Mouse (Mus musculus): Measurements from ENCODE around the gene Ncoa7. TPM values are rescaled to one million over a fixed set of nuclear protein-coding genes. Genes with fewer than 3 reads are reported as not detected.

Ncoa7 gene
- total and polyA plus RNA-seq, 3 experiments, result 16.3 to 50.1 (median 16.6) TPM

DNA sequence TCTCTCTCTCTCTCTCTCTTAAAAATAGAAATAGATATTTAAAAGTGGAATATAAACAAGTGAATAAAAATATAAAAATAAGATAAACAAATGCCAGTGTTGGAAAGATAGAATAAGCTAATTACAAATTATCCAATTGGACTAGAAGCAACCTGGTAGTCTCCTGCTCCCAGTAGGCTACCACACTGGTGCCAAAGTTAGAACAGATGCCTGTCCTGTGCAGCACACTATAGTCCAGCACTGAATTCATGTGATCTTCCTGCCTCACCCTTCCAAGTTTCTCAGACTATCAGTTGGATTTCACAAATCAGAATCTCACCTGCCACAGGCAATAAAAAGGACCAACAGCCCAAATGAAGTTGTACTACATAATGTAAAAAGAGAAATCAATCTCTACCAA lies 59.9 kb downstream of the Ncoa7 start:
- Histone ChIP-seq H3K4me3 (ENCODE audit: low read depth, low read length) (no peak overlapping the region), H3K4me1 (ENCODE audit: insufficient read depth, low read depth, low read length) (peaks cover 14% of the 10 kb centered on the region), H3K36me3 (replicated peaks) (peaks cover 16% of the 10 kb centered on the region), H3K27me3 (ENCODE audit: insufficient read depth, low read length) (no peaks in the 10 kb centered on the region), H3K9me3 (replicated peaks) (no peaks in the 10 kb centered on the region)
- ATAC-seq (ENCODE audit: extremely low read depth, insufficient number of reproducible peaks, low FRiP score, poor library complexity, severe bottlenecking) (no peak), DNase-seq (ENCODE audit: low spot score) (no peak)
- TF ChIP-seq CTCF (IDR thresholded peaks at IDR 0.05; ENCODE audit: low read depth, low read length) (no peak), GATA2 (IDR thresholded peaks at IDR 0.05; ENCODE audit: borderline replicate concordance, low read depth, low read length) (no peak), GATA1 (IDR thresholded peaks at IDR 0.05; ENCODE audit: borderline replicate concordance, low read length) (no peak), TAL1 (conservative IDR thresholded peaks at IDR 0.05; ENCODE audit: low read depth, low read length) (no peak), POLR2AphosphoS5 (IDR thresholded peaks at IDR 0.05; ENCODE audit: insufficient replicate concordance, low read depth, low read length) (no peak)

DNA sequence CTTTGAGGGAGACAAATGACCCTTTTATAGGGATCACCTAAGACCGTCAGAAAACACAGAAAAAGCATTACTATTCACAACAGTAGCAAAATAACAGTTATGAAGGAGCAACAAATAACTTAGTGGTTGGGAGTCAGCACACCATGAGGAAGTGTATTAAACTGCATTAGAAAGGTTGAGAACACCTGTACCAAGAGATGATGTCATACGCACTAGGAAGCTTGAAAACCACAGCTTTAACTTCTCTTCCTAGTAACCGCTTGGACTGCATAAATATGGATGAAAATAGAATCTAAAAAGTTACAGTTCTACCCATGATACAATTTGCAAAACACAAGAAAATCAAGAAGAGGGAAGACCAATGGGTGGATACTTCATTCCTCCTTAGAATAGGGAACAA lies 64.7 kb downstream of the Ncoa7 start:
- Histone ChIP-seq H3K4me1 (ENCODE audit: insufficient read depth, low read depth, low read length) (peaks cover 9% of the 10 kb centered on the region), H3K36me3 (replicated peaks) (peaks cover 12% of the 10 kb centered on the region), H3K4me3 (ENCODE audit: low read depth, low read length) (no peak overlapping the region), H3K9me3 (replicated peaks) (no peaks in the 10 kb centered on the region), H3K27me3 (ENCODE audit: insufficient read depth, low read length) (no peaks in the 10 kb centered on the region)
- DNase-seq (ENCODE audit: low spot score) (no peak), ATAC-seq (ENCODE audit: extremely low read depth, insufficient number of reproducible peaks, low FRiP score, poor library complexity, severe bottlenecking) (no peak)
- no peak for TF ChIP-seq POLR2AphosphoS5 (IDR thresholded peaks at IDR 0.05; ENCODE audit: insufficient replicate concordance, low read depth, low read length)
- TF ChIP-seq GATA1 (IDR thresholded peaks at IDR 0.05; ENCODE audit: borderline replicate concordance, low read length), result no peak
- no peak for TF ChIP-seq CTCF (IDR thresholded peaks at IDR 0.05; ENCODE audit: low read depth, low read length)
- no peak for TF ChIP-seq GATA2 (IDR thresholded peaks at IDR 0.05; ENCODE audit: borderline replicate concordance, low read depth, low read length)
- TF ChIP-seq TAL1 (conservative IDR thresholded peaks at IDR 0.05; ENCODE audit: low read depth, low read length), result no peak

DNA sequence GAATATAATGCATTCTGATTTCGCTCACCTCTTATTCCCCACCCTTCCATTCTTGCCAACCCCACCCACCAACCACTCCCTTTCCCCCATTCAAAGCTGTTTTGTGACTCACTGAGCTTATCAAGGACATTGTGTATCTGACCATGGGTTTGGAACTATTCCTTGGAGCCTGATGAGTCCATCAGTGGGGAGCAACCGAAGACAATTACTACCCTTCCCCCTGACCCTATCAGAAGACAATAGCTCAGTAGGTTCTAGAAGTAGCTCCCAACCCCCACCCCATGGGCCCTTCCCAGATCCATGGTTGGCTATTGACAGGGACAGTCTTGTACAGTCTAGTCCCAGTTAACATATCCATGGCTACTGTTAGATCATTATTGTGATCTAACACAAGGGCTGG lies 65.8 kb downstream of the Ncoa7 start:
- H3K36me3 ChIP-seq (replicated peaks), result peaks cover 12% of the 10 kb centered on the region
- peaks cover 7% of the 10 kb centered on the region for H3K4me1 ChIP-seq (ENCODE audit: insufficient read depth, low read depth, low read length)
- no peak for DNase-seq (ENCODE audit: low spot score)
- no peak for ATAC-seq (ENCODE audit: extremely low read depth, insufficient number of reproducible peaks, low FRiP score, poor library complexity, severe bottlenecking)
- no peak overlapping the region for H3K4me3 ChIP-seq (ENCODE audit: low read depth, low read length)
- H3K27me3 ChIP-seq (ENCODE audit: insufficient read depth, low read length), result no peaks in the 10 kb centered on the region
- no peak for TF ChIP-seq GATA2 (IDR thresholded peaks at IDR 0.05; ENCODE audit: borderline replicate concordance, low read depth, low read length)
- TF ChIP-seq GATA1 (IDR thresholded peaks at IDR 0.05; ENCODE audit: borderline replicate concordance, low read length), result no peak
- no peak for TF ChIP-seq TAL1 (conservative IDR thresholded peaks at IDR 0.05; ENCODE audit: low read depth, low read length)
- TF ChIP-seq CTCF (IDR thresholded peaks at IDR 0.05; ENCODE audit: low read depth, low read length), result no peak
- TF ChIP-seq POLR2AphosphoS5 (IDR thresholded peaks at IDR 0.05; ENCODE audit: insufficient replicate concordance, low read depth, low read length), result no peak
- H3K9me3 ChIP-seq (replicated peaks), result no peaks in the 10 kb centered on the region

DNA sequence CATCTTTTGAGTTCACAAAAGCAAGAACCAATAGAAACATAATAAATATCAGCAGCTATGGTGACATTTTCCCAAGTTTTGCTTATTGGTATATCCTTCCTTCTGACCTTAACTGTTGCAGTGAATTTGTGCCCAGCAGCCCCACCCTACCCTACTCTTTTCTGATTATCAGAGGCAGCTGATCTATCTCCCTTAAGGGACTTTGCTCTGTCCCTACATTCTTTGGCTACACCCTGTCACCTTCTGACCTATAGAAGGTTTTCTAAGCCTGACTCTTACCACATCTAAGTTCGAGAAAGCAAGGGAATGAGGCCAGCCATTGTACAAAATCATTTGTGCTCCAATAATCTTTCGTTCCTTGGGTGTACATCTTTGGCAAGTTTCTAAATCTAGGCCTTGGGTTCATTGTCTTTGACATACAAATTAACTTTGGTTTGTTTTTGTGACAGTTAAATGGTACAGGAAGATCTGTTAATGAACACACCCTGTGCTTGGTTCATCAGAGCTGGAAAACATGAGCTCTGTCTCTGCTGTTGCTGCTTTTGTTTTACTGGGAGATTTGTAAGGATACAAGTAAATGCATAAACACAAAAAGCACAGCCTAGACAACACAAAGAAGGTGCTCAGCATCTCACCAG lies 69.9 kb downstream of the Ncoa7 start:
- DNase-seq (ENCODE audit: low spot score) (no peak), ATAC-seq (ENCODE audit: extremely low read depth, insufficient number of reproducible peaks, low FRiP score, poor library complexity, severe bottlenecking) (no peak)
- TF ChIP-seq GATA1 (IDR thresholded peaks at IDR 0.05; ENCODE audit: borderline replicate concordance, low read length) (no peak), TAL1 (conservative IDR thresholded peaks at IDR 0.05; ENCODE audit: low read depth, low read length) (no peak), POLR2AphosphoS5 (IDR thresholded peaks at IDR 0.05; ENCODE audit: insufficient replicate concordance, low read depth, low read length) (no peak), CTCF (IDR thresholded peaks at IDR 0.05; ENCODE audit: low read depth, low read length) (no peak), GATA2 (IDR thresholded peaks at IDR 0.05; ENCODE audit: borderline replicate concordance, low read depth, low read length) (no peak)
- H3K4me1 ChIP-seq (ENCODE audit: insufficient read depth, low read depth, low read length), result peaks cover 14% of the 10 kb centered on the region
- no peaks in the 10 kb centered on the region for H3K27me3 ChIP-seq (ENCODE audit: insufficient read depth, low read length)
- H3K9me3 ChIP-seq (replicated peaks), result no peaks in the 10 kb centered on the region
- H3K4me3 ChIP-seq (ENCODE audit: low read depth, low read length), result no peak overlapping the region
- peaks cover 20% of the 10 kb centered on the region for H3K36me3 ChIP-seq (replicated peaks)

DNA sequence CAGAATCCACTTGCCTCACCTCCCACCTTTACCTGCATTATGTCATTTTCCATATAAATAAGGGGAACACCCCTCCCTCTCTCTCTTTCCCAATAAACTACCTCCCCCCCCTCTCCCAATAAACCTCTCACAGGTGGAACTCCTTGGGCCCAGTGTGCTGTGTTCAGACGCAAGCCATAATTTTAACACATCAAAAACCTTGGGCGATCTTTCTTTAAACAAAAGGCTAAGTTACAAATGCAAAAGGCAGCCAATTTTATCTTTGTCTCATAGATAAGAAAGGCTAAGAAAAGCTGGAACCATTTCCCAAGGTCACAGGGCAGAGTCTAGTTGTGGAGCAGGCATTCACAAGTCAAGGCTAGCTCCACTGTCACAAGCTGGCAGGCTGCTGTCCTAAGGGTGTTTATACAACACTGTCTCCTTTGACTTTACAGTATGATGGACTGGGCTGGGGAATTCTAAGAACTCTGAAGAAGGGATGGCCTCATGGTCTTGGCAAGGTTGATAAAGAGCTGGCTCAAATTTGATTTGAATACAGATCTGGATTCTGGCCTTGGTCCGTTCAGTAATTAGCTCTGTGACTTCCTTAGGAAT lies 71.7 kb downstream of the Ncoa7 start:
- no peak for TF ChIP-seq POLR2AphosphoS5 (IDR thresholded peaks at IDR 0.05; ENCODE audit: insufficient replicate concordance, low read depth, low read length)
- TF ChIP-seq GATA1 (IDR thresholded peaks at IDR 0.05; ENCODE audit: borderline replicate concordance, low read length), result no peak
- TF ChIP-seq CTCF (IDR thresholded peaks at IDR 0.05; ENCODE audit: low read depth, low read length), result no peak
- no peak for TF ChIP-seq GATA2 (IDR thresholded peaks at IDR 0.05; ENCODE audit: borderline replicate concordance, low read depth, low read length)
- TF ChIP-seq TAL1 (conservative IDR thresholded peaks at IDR 0.05; ENCODE audit: low read depth, low read length), result no peak
- DNase-seq (ENCODE audit: low spot score), result no peak
- ATAC-seq (ENCODE audit: extremely low read depth, insufficient number of reproducible peaks, low FRiP score, poor library complexity, severe bottlenecking), result no peak
- H3K27me3 ChIP-seq (ENCODE audit: insufficient read depth, low read length), result no peaks in the 10 kb centered on the region
- H3K9me3 ChIP-seq (replicated peaks), result no peaks in the 10 kb centered on the region
- H3K4me1 ChIP-seq (ENCODE audit: insufficient read depth, low read depth, low read length), result peaks cover 10% of the 10 kb centered on the region
- no peak overlapping the region for H3K4me3 ChIP-seq (ENCODE audit: low read depth, low read length)
- peaks cover 29% of the 10 kb centered on the region for H3K36me3 ChIP-seq (replicated peaks)

DNA sequence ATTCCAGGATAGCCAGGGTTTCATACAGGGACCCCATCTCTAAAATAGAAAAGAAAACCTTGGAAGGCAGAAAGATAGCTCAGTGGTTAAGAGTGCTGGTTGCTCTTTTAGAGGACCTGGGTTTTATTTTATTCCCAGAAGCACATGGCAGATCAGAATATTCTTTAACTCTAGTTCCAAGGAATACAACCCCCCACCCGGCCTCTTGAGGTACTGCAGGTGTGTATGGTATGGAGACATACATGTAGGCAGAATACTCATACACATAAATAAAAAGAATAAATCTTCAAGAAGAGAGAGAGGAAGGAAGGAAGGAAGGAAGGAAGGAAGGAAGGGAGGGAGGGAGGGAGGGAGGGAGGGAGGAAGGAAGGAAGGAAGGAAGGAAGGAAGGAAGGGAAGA lies 72.3 kb downstream of the Ncoa7 start:
- ATAC-seq (ENCODE audit: extremely low read depth, insufficient number of reproducible peaks, low FRiP score, poor library complexity, severe bottlenecking) (no peak), DNase-seq (ENCODE audit: low spot score) (no peak)
- H3K4me1 ChIP-seq (ENCODE audit: insufficient read depth, low read depth, low read length), result peaks cover 13% of the 10 kb centered on the region
- H3K4me3 ChIP-seq (ENCODE audit: low read depth, low read length), result no peak overlapping the region
- no peaks in the 10 kb centered on the region for H3K9me3 ChIP-seq (replicated peaks)
- peaks cover 29% of the 10 kb centered on the region for H3K36me3 ChIP-seq (replicated peaks)
- no peaks in the 10 kb centered on the region for H3K27me3 ChIP-seq (ENCODE audit: insufficient read depth, low read length)
- TF ChIP-seq GATA2 (IDR thresholded peaks at IDR 0.05; ENCODE audit: borderline replicate concordance, low read depth, low read length) (no peak), CTCF (IDR thresholded peaks at IDR 0.05; ENCODE audit: low read depth, low read length) (no peak), POLR2AphosphoS5 (IDR thresholded peaks at IDR 0.05; ENCODE audit: insufficient replicate concordance, low read depth, low read length) (no peak), TAL1 (conservative IDR thresholded peaks at IDR 0.05; ENCODE audit: low read depth, low read length) (no peak), GATA1 (IDR thresholded peaks at IDR 0.05; ENCODE audit: borderline replicate concordance, low read length) (no peak)

Data from G1E (cell line).